Mouse (Mus musculus): Measurements from ENCODE around the gene Vapa. TPM values are rescaled to one million over a fixed set of nuclear protein-coding genes. Genes with fewer than 3 reads are reported as not detected.

Vapa gene
- polyA plus RNA-seq, 1 experiment from 2014 or later, result 177 TPM

DNA sequence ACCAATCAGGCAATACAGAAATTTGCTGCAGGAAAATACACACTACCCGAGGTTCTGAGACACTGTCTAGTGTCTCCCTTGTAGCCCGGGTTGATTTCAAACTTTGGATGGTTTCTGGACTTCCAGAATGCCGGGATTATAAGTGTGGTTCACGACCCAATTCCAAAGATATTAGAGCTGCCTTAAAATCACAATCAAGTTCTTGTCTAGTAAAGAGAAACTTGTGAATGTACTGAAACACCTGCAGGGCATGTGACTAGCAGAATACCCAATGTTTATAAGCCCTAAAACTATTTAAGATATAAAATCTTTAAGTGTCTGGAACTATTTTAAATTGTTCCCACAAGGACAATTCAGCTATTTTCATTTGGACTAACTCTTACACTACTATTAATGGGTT is 1.6 kb downstream of the Vapa start:
- H3K4me1 ChIP-seq (ENCODE audit: control insufficient read depth in 2 of 2, insufficient read depth in 2 of 2, low read length in 2 of 2), result peaks cover 13 to 45% of the 10 kb centered on the region in 2 experiments
- H3K27me3 ChIP-seq (ENCODE audit: control insufficient read depth, insufficient read depth, low read length), result no peaks in the 10 kb centered on the region
- no peak for ATAC-seq (ENCODE audit: insufficient number of reproducible peaks, insufficient read depth, low FRiP score, low read depth)
- no peaks in the 10 kb centered on the region for H3K9me3 ChIP-seq (ENCODE audit: control insufficient read depth, low read length)
- peak overlapping the region; percentile 100 for H3K9ac ChIP-seq (ENCODE audit: low read length)
- peaks cover 4% of the 10 kb centered on the region; the same call in 1 of the 2 replicates for H3K36me3 ChIP-seq (ENCODE audit: control insufficient read depth, insufficient read depth, low read length)
- H3K4me2 ChIP-seq (ENCODE audit: low read length), result peak overlapping the region; percentile 76
- 8% methylated on average over 4 of the region's 4 CpGs for WGBS
- peak overlapping the region; percentile 20 to 100; a peak in 3 of 4 replicates for H3K4me3 ChIP-seq (ENCODE audit: control insufficient read depth in 1 of 2, insufficient read depth in 1 of 2, low read depth in 1 of 2, low read length in 2 of 2)
- H3K27ac ChIP-seq (replicated peaks in 1 of 2; ENCODE audit: control insufficient read depth in 1 of 2, insufficient read depth in 1 of 2, low read depth in 2 of 2, low read length in 2 of 2), result no peak overlapping the region

DNA sequence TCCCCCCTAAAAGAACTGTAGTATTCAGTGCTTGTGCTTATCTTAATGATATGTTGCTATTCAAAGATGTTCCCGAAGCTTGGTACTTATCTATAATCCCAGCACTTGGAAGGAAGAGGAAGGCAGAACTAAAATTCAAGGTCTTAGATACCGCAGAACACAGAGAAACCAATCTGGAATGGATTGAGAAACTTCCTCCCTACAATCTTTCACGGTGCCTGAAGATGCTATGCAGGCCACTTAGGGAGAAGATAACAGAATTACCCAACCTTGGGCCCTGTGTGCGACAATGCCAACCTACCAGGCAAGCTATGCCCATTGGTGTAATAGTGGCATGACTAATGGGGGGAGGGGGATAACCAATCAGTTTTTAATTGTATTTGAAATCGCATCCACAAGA is 4.6 kb downstream of the Vapa start:
- H3K4me3 ChIP-seq (ENCODE audit: control insufficient read depth in 1 of 2, insufficient read depth in 1 of 2, low read depth in 1 of 2, low read length in 2 of 2), result no peak overlapping the region
- H3K27ac ChIP-seq (replicated peaks in 1 of 2; ENCODE audit: control insufficient read depth in 1 of 2, insufficient read depth in 1 of 2, low read depth in 2 of 2, low read length in 2 of 2), result peak overlapping the region in 1 of 2 experiments; percentile 37; a peak in 1 of 4 replicates
- peak overlapping the region; percentile 34; the same call in 1 of the 2 replicates for H3K4me2 ChIP-seq (ENCODE audit: low read length)
- no peak for ATAC-seq (ENCODE audit: insufficient number of reproducible peaks, insufficient read depth, low FRiP score, low read depth)
- no peaks in the 10 kb centered on the region for H3K27me3 ChIP-seq (ENCODE audit: control insufficient read depth, insufficient read depth, low read length)
- H3K9me3 ChIP-seq (ENCODE audit: control insufficient read depth, low read length), result no peaks in the 10 kb centered on the region
- 24% methylated on average over 5 of the region's 5 CpGs for WGBS
- H3K4me1 ChIP-seq (ENCODE audit: control insufficient read depth in 2 of 2, insufficient read depth in 2 of 2, low read length in 2 of 2), result peaks cover 16 to 72% of the 10 kb centered on the region in 2 experiments
- no peak overlapping the region for H3K9ac ChIP-seq (ENCODE audit: low read length)
- H3K36me3 ChIP-seq (ENCODE audit: control insufficient read depth, insufficient read depth, low read length), result peaks cover 4% of the 10 kb centered on the region; the same call in 1 of the 2 replicates

DNA sequence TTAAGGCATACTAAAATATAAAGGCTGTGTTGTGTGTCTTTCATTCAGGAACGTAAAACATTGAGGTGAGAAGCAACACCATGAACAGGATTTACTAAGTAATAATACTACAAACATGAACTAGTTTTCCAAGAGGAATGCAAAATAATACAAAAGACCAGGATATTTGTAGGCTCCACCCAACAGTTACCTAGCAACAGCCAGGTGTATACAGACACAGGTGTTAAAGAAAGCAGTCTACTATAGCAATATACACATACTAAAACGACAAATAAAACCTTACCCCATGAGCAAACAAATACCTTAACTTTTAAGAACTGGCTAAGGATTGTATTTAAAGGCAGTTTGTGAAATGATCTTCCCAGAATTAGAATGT is 5.1 kb downstream of the Vapa start:
- Histone ChIP-seq H3K4me2 (ENCODE audit: low read length) (peak overlapping the region; percentile 0; the same call in 1 of the 2 replicates), H3K9ac (ENCODE audit: low read length) (no peak overlapping the region), H3K36me3 (ENCODE audit: control insufficient read depth, insufficient read depth, low read length) (peaks cover 4% of the 10 kb centered on the region; the same call in 1 of the 2 replicates), H3K27me3 (ENCODE audit: control insufficient read depth, insufficient read depth, low read length) (no peaks in the 10 kb centered on the region), H3K4me1 (ENCODE audit: control insufficient read depth in 2 of 2, insufficient read depth in 2 of 2, low read length in 2 of 2) (peaks cover 16 to 74% of the 10 kb centered on the region in 2 experiments), H3K4me3 (ENCODE audit: control insufficient read depth in 1 of 2, insufficient read depth in 1 of 2, low read depth in 1 of 2, low read length in 2 of 2) (no peak overlapping the region), H3K27ac (replicated peaks in 1 of 2; ENCODE audit: control insufficient read depth in 1 of 2, insufficient read depth in 1 of 2, low read depth in 2 of 2, low read length in 2 of 2) (no peak overlapping the region), H3K9me3 (ENCODE audit: control insufficient read depth, low read length) (no peaks in the 10 kb centered on the region)
- WGBS, result 74% methylated on average over 2 of the region's 2 CpGs
- no peak for ATAC-seq (ENCODE audit: insufficient number of reproducible peaks, insufficient read depth, low FRiP score, low read depth)

DNA sequence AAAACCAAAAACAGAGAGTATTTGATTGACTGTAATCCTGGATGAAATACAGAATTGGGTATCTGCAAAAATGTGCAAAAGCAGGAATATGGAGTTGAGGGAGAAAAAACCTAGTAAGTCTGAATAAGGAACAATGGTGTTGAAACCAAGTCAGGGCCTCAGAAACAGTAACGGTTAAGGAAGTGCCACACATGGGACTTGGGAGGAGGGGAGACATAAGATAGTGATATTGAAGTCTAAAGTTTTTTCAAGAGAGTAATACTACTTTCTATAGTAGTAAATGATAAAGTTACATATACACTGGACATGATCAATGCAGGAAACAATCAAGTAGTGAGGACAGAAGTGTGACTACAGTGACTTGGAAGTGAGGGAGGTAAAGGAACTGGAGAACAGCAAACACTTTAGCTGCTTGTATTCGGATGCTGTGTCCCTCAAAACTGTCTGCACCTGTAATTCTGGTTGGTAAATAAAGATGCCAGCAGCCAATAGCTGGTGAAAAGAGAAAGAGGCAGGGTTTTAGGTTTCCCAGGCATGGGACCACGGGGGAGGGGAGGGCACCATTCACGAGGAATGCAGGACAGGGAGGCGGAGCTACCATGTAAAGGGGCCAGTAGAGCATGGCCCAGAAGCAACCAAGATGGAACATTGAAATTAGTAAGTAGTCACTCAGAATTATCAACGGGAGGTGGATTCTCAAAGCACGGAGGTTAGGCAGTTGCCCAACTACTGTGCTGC is 5.6 kb downstream of the Vapa start:
- no peak for ATAC-seq (ENCODE audit: insufficient number of reproducible peaks, insufficient read depth, low FRiP score, low read depth)
- Histone ChIP-seq H3K4me3 (ENCODE audit: control insufficient read depth in 1 of 2, insufficient read depth in 1 of 2, low read depth in 1 of 2, low read length in 2 of 2) (no peak overlapping the region), H3K4me2 (ENCODE audit: low read length) (peak overlapping the region; percentile 0; the same call in 1 of the 2 replicates), H3K9me3 (ENCODE audit: control insufficient read depth, low read length) (no peaks in the 10 kb centered on the region), H3K36me3 (ENCODE audit: control insufficient read depth, insufficient read depth, low read length) (peaks cover 4% of the 10 kb centered on the region; the same call in 1 of the 2 replicates), H3K4me1 (ENCODE audit: control insufficient read depth in 2 of 2, insufficient read depth in 2 of 2, low read length in 2 of 2) (peaks cover 16 to 74% of the 10 kb centered on the region in 2 experiments), H3K27me3 (ENCODE audit: control insufficient read depth, insufficient read depth, low read length) (no peaks in the 10 kb centered on the region), H3K27ac (replicated peaks in 1 of 2; ENCODE audit: control insufficient read depth in 1 of 2, insufficient read depth in 1 of 2, low read depth in 2 of 2, low read length in 2 of 2) (no peak overlapping the region), H3K9ac (ENCODE audit: low read length) (no peak overlapping the region)
- 35% methylated on average over 7 of the region's 7 CpGs for WGBS

DNA sequence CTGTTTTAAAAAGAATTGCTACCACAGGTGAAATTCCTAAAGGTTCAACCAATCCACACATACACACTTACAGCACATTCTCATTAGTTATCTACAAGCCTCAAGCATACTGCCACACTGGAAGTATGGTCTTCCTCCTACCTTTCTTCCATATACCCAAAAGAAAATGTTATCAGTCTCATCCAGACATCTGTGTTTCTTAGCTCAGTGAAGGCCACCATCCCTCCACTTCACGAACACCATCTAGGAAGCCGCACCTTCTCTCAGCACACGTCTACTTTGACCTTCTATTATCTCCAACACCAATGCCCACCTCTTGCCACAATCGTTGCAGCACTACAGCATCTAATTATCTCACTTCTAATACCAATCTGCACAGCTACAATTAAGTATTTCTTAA is 7.3 kb downstream of the Vapa start:
- Histone ChIP-seq H3K27ac (replicated peaks in 1 of 2; ENCODE audit: control insufficient read depth in 1 of 2, insufficient read depth in 1 of 2, low read depth in 2 of 2, low read length in 2 of 2) (no peak overlapping the region), H3K4me3 (ENCODE audit: control insufficient read depth in 1 of 2, insufficient read depth in 1 of 2, low read depth in 1 of 2, low read length in 2 of 2) (no peak overlapping the region), H3K9ac (ENCODE audit: low read length) (no peak overlapping the region), H3K4me1 (ENCODE audit: control insufficient read depth in 2 of 2, insufficient read depth in 2 of 2, low read length in 2 of 2) (peaks cover 16 to 66% of the 10 kb centered on the region in 2 experiments), H3K4me2 (ENCODE audit: low read length) (no peak overlapping the region), H3K9me3 (ENCODE audit: control insufficient read depth, low read length) (no peaks in the 10 kb centered on the region), H3K36me3 (ENCODE audit: control insufficient read depth, insufficient read depth, low read length) (peaks cover 4% of the 10 kb centered on the region; the same call in 1 of the 2 replicates), H3K27me3 (ENCODE audit: control insufficient read depth, insufficient read depth, low read length) (no peaks in the 10 kb centered on the region)
- 44% methylated on average over 4 of the region's 4 CpGs for WGBS
- ATAC-seq (ENCODE audit: insufficient number of reproducible peaks, insufficient read depth, low FRiP score, low read depth), result no peak

DNA sequence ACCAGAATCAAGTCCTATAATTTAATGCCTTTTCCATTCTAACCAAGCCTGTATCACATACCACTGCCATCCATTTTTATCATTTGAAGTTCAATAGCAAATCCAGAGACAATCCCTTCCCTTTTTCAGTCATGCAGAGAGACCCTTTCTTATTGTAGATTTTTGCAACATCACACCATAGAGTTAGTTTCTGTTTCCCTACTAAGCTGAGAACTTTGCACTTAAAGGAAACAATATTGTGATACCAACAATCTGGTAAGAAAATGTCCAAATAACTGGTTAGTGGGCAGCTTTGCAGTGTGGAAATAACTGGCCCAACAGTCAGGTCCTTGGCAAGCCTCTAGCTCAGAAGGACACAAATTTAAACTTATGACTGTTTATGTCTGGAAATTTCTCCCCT is 8.5 kb downstream of the Vapa start:
- Histone ChIP-seq H3K4me3 (ENCODE audit: control insufficient read depth in 1 of 2, insufficient read depth in 1 of 2, low read depth in 1 of 2, low read length in 2 of 2) (no peak overlapping the region), H3K27ac (replicated peaks in 1 of 2; ENCODE audit: control insufficient read depth in 1 of 2, insufficient read depth in 1 of 2, low read depth in 2 of 2, low read length in 2 of 2) (no peak overlapping the region), H3K36me3 (ENCODE audit: control insufficient read depth, insufficient read depth, low read length) (peaks cover 4% of the 10 kb centered on the region; the same call in 1 of the 2 replicates), H3K4me1 (ENCODE audit: control insufficient read depth in 2 of 2, insufficient read depth in 2 of 2, low read length in 2 of 2) (peaks cover 16 to 59% of the 10 kb centered on the region in 2 experiments), H3K4me2 (ENCODE audit: low read length) (no peak overlapping the region), H3K9ac (ENCODE audit: low read length) (no peak overlapping the region), H3K9me3 (ENCODE audit: control insufficient read depth, low read length) (no peaks in the 10 kb centered on the region), H3K27me3 (ENCODE audit: control insufficient read depth, insufficient read depth, low read length) (no peaks in the 10 kb centered on the region)
- no peak for ATAC-seq (ENCODE audit: insufficient number of reproducible peaks, insufficient read depth, low FRiP score, low read depth)

DNA sequence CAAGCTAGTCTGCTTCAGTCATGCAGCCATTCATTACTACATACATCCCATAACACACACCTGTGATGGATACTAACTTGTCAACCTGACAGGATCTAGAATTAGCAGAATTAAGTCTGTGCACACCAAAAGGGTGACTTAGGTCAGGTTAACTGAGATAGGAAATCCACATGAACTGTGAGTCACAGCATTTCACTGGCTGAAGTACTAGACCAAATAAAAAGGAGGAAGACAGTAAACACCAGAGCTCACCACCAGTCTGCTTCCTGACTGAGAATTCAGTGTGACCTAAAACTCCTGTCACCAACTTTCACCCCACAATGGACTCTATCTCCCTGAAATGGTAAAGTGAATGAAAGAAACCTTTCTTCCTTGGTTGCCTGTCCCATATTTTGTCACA is 9.0 kb downstream of the Vapa start:
- Histone ChIP-seq H3K9me3 (ENCODE audit: control insufficient read depth, low read length) (no peaks in the 10 kb centered on the region), H3K4me2 (ENCODE audit: low read length) (no peak overlapping the region), H3K36me3 (ENCODE audit: control insufficient read depth, insufficient read depth, low read length) (peaks cover 4% of the 10 kb centered on the region; the same call in 1 of the 2 replicates), H3K4me1 (ENCODE audit: control insufficient read depth in 2 of 2, insufficient read depth in 2 of 2, low read length in 2 of 2) (peaks cover 13 to 53% of the 10 kb centered on the region in 2 experiments), H3K27me3 (ENCODE audit: control insufficient read depth, insufficient read depth, low read length) (no peaks in the 10 kb centered on the region), H3K9ac (ENCODE audit: low read length) (no peak overlapping the region), H3K27ac (replicated peaks in 1 of 2; ENCODE audit: control insufficient read depth in 1 of 2, insufficient read depth in 1 of 2, low read depth in 2 of 2, low read length in 2 of 2) (no peak overlapping the region), H3K4me3 (ENCODE audit: control insufficient read depth in 1 of 2, insufficient read depth in 1 of 2, low read depth in 1 of 2, low read length in 2 of 2) (no peak overlapping the region)
- ATAC-seq (ENCODE audit: insufficient number of reproducible peaks, insufficient read depth, low FRiP score, low read depth), result no peak

Measured in heart, embryonic 14.5 days (tissue).